Mouse (Mus musculus): ENCODE results near the gene Arrdc5. TPM values are rescaled to one million over a fixed set of nuclear protein-coding genes. Genes with fewer than 3 reads are reported as not detected.
A peak's percentile ranks its signal among the peaks of the same experiment; 100 is the strongest.

Gene Arrdc5
- total and polyA plus RNA-seq, 3 experiments, result not detected

- Histone ChIP-seq H3K9ac (ENCODE audit: insufficient read depth, low read depth) (no peak overlapping the region), H3K36me3 (replicated peaks in 1 of 2; ENCODE audit: control insufficient read depth in 1 of 2, insufficient read depth in 1 of 2, low read length in 1 of 2) (peaks cover 0 to 18% of the 10 kb centered on the region in 2 experiments), H3K4me2 (ENCODE audit: insufficient read depth, low read depth, poor library complexity, severe bottlenecking) (no peak overlapping the region), H3K4me1 (ENCODE audit: control insufficient read depth in 1 of 2, insufficient read depth in 2 of 2) (peaks cover 11 to 52% of the 10 kb centered on the region in 2 experiments), H3K27me3 (replicated peaks) (no peaks in the 10 kb centered on the region), H3K9me3 (replicated peaks; ENCODE audit: low read length) (no peaks in the 10 kb centered on the region), H3K79me2 (replicated peaks; ENCODE audit: control insufficient read depth, extremely low read depth, insufficient read depth, poor library complexity, severe bottlenecking) (peaks cover 5% of the 10 kb centered on the region), H3K27ac (ENCODE audit: insufficient read depth, low read depth) (no peak overlapping the region), H3K4me3 (replicated peaks in 1 of 3; ENCODE audit: low read depth in 2 of 3, low read length in 2 of 3, poor library complexity in 1 of 3) (no peak overlapping the region)
- in situ Hi-C loops (cut with MboI; ENCODE audit: low pct_ligation_motif_present, low pct_unique_long_range_greater_than_20kb, low sequenced_read_pairs), result no loop called here
- DNase-seq (ENCODE audit: extremely low read depth), result no peak
- TF ChIP-seq TBP (conservative IDR thresholded peaks at IDR 0.05; ENCODE audit: low read depth, low read length) (no peak), ZKSCAN1 (IDR thresholded peaks at IDR 0.05; ENCODE audit: borderline replicate concordance, low read depth, low read length) (no peak), USF2 (conservative IDR thresholded peaks at IDR 0.05; ENCODE audit: low read depth, low read length) (no peak), HCFC1 (IDR thresholded peaks at IDR 0.05; ENCODE audit: low read depth, low read length) (no peak), JUN (IDR thresholded peaks at IDR 0.05; ENCODE audit: insufficient read depth, low read depth, low read length) (no peak), IRF4 (IDR thresholded peaks at IDR 0.05; ENCODE audit: low read depth, low read length) (no peak), USF1 (IDR thresholded peaks at IDR 0.05; ENCODE audit: low read depth, low read length) (no peak)
- dilution Hi-C loops (cut with MboI; ENCODE audit: extremely low pct_ligation_motif_present, extremely low pct_unique_long_range_greater_than_20kb, low sequenced_read_pairs), result no loop called here
Measured at GRCm38 (mm10) chr17:56329267-56329666, 29.2 kb upstream of the Arrdc5 start.

DNA sequence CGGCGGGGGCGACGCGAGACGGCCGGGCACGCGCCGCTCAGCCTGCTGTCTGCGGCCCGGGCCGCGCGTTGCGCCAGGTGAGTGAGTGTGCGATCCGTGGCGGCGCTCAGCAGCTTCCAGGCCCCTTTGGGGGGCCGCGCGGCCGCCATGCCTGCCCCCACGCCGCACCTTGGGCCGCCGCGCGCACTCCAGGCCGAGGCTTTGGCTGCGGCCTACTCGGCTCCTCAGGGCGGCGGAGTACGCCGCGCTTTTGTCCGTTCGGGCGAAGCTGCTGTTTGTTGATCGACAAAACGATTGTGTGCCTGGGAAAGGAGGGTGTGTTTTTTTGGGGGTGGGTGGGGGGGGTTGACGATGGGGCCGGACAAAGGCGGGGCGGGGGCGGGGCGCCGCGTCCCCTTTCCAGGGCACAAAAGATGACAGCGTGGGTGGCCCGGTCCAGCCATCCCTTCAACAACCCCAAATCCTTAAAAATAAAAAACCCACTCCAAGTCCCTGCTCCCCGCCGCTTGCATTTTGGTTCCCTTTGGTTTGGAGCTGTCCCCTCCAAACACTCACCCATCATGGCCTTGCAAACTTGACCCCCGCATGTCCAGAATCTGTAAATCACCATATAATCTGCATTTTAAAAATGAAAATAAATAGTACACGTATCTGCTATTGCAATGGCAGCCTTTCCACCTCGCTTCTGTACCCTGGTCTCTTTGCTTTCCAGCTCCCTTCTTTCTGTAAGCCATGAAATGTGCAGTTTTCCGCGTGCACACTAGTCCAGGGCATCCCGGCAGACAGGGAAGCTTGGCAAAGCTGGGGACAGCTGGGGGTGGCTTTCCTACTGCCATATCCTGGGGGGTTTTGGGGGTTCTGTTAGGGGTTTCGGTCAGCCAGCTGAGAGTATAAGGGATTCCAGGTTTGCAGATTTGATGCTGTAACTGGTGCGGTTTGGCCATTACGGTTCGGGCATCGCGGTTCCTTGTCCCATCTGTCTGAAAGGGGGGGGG, 26.4 kb upstream of the Arrdc5 start:
- peak overlapping the region; percentile 56 to 75 (median 68) for H3K4me3 ChIP-seq (replicated peaks in 1 of 3; ENCODE audit: low read depth in 2 of 3, low read length in 2 of 3, poor library complexity in 1 of 3)
- in situ Hi-C loops (cut with MboI; ENCODE audit: low pct_ligation_motif_present, low pct_unique_long_range_greater_than_20kb, low sequenced_read_pairs), result no loop called here
- peaks cover 13 to 31% of the 10 kb centered on the region in 2 experiments for H3K36me3 ChIP-seq (replicated peaks in 1 of 2; ENCODE audit: control insufficient read depth in 1 of 2, insufficient read depth in 1 of 2, low read length in 1 of 2)

More for the DNA sequence above, 26.4 kb upstream of the Arrdc5 start:
- H3K4me1 ChIP-seq (ENCODE audit: control insufficient read depth in 1 of 2, insufficient read depth in 2 of 2), result peaks cover 11 to 52% of the 10 kb centered on the region in 2 experiments
- peaks cover 5% of the 10 kb centered on the region for H3K79me2 ChIP-seq (replicated peaks; ENCODE audit: control insufficient read depth, extremely low read depth, insufficient read depth, poor library complexity, severe bottlenecking)
- H3K27ac ChIP-seq (ENCODE audit: insufficient read depth, low read depth), result peak overlapping the region; percentile 36
- H3K9ac ChIP-seq (ENCODE audit: insufficient read depth, low read depth), result peak overlapping the region; percentile 64
- no peak for DNase-seq (ENCODE audit: extremely low read depth)
- peak overlapping the region; percentile 98 for H3K4me2 ChIP-seq (ENCODE audit: insufficient read depth, low read depth, poor library complexity, severe bottlenecking)
- no peaks in the 10 kb centered on the region for H3K9me3 ChIP-seq (replicated peaks; ENCODE audit: low read length)
- TF ChIP-seq TCF12 (IDR thresholded peaks at IDR 0.05; ENCODE audit: low read depth, low read length) (peak; percentile 63), SIN3A (IDR thresholded peaks at IDR 0.05; ENCODE audit: low read length) (peak; percentile 64; the same call in 1 of the 2 replicates), HCFC1 (IDR thresholded peaks at IDR 0.05; ENCODE audit: low read depth, low read length) (no peak), NELFE (IDR thresholded peaks at IDR 0.05; ENCODE audit: low read depth, low read length) (peak; percentile 5; the same call in 1 of the 2 replicates), UBTF (IDR thresholded peaks at IDR 0.05; ENCODE audit: low read depth, low read length) (peak; percentile 100), CHD1 (IDR thresholded peaks at IDR 0.05; ENCODE audit: low read depth, low read length) (no peak), RAD21 (IDR thresholded peaks at IDR 0.05; ENCODE audit: low read depth, low read length) (no peak), POLR2AphosphoS2 (IDR thresholded peaks at IDR 0.05; ENCODE audit: low read depth, low read length) (no peak)
- no peaks in the 10 kb centered on the region for H3K27me3 ChIP-seq (replicated peaks)
- dilution Hi-C loops (cut with MboI; ENCODE audit: extremely low pct_ligation_motif_present, extremely low pct_unique_long_range_greater_than_20kb, low sequenced_read_pairs), result no loop called here

Data from CH12.LX (cell line).